Mouse (Mus musculus) hindbrain, embryonic 16.5 days (tissue): Measurements from ENCODE around the gene Syt16. TPM values are rescaled to one million over a fixed set of nuclear protein-coding genes. Genes with fewer than 3 reads are reported as not detected.

ENCODE experiments used
- ATAC-seq: fragments of 200-750 bp; cut with Nextera tagmentation; 2 replicates; pipeline ENCODE4 v1.8.0; 2017; ENCODE audit warnings: moderate TSS enrichment, moderate library complexity
- H3K27ac ChIP-seq: fragments of 300-500 bp; sonication (generic); 2 replicates; pipeline ENCODE4 v1.5.1; 2014; ENCODE audit warnings: low read depth, mild to moderate bottlenecking, control low read depth, low read length, moderate library complexity
- H3K27me3 ChIP-seq: fragments of 300-500 bp; sonication (generic); replicated peaks from 2 replicates; pipeline ENCODE4 v1.6.1; 2014; ENCODE audit warnings: low read length; ENCODE audit not compliant: control insufficient read depth, insufficient read depth
- H3K36me3 ChIP-seq: fragments of 300-500 bp; sonication (generic); 2 replicates; pipeline ENCODE4 v1.6.1; 2014; ENCODE audit warnings: mild to moderate bottlenecking, low read length, moderate library complexity, mixed read lengths; ENCODE audit not compliant: control insufficient read depth, insufficient read depth
- H3K4me1 ChIP-seq: fragments of 300-500 bp; sonication (generic); 2 replicates; pipeline ENCODE4 v1.6.1; 2014; ENCODE audit warnings: low read depth, low read length; ENCODE audit not compliant: control insufficient read depth, insufficient read depth
- H3K4me2 ChIP-seq: fragments of 300-500 bp; sonication (generic); 2 replicates; pipeline ENCODE4 v1.6.1; 2014; ENCODE audit warnings: mild to moderate bottlenecking, low read length, control low read depth, moderate library complexity
- H3K4me3 ChIP-seq: fragments of 300-500 bp; sonication (generic); 2 replicates; pipeline ENCODE4 v1.5.1; 2014; ENCODE audit warnings: mild to moderate bottlenecking, low read length, control low read depth, moderate library complexity
- H3K9ac ChIP-seq: fragments of 300-500 bp; sonication (generic); 2 replicates; pipeline ENCODE4 v1.6.1; 2014; ENCODE audit warnings: low read depth, mild to moderate bottlenecking, control low read depth, low read length, moderate library complexity
- H3K9me3 ChIP-seq: fragments of 300-500 bp; sonication (generic); 2 replicates; pipeline ENCODE4 v1.6.1; 2014; ENCODE audit warnings: mild to moderate bottlenecking, low read length, moderate library complexity; ENCODE audit not compliant: control insufficient read depth
- WGBS: fragments of 180-500 bp; shearing (Covaris S2); extraction: QIAGEN DNeasy Blood & Tissue Kit; methylation state at CpG from one replicate; pipeline ENCODE4 v1.1.7; 2014; 5-methylcytosine and 5-hydroxymethylcytosine counted together
- polyA plus RNA-seq: library from polyadenylated mRNA; unstranded; fragments of >200 nt; fragmentation: Nextera tagmentation; extraction: Ambion mirVana; gene quantifications from 2 replicates; pipeline ENCODE4 v1.2.1, GENCODE M21; 2015

The Syt16 gene
- polyA plus RNA-seq, 1 experiment from 2014 or later = 76.1 TPM

- Histone ChIP-seq H3K36me3 (no peaks in the 10 kb centered on the region), H3K27ac (0 out of 2 replicates have a peak overlapping the region, but pooled peaks have one; percentile 39), H3K4me3 (no peak overlapping the region), H3K9ac (no peak overlapping the region), H3K27me3 (no peaks in the 10 kb centered on the region), H3K9me3 (no peaks in the 10 kb centered on the region), H3K4me1 (peaks cover 9% of the 10 kb centered on the region; the same call in 1 of the 2 replicates), H3K4me2 (no peak overlapping the region)
- 59% methylated on average over 6 of the region's 6 CpGs for WGBS
- no peak for ATAC-seq
Measured at GRCm38 (mm10) chr12:74202431-74203042, 205.1 kb downstream of the Syt16 start.

- no peak overlapping the region for H3K4me3 ChIP-seq
- WGBS = 76% methylated on average over 3 of the region's 3 CpGs
- no peaks in the 10 kb centered on the region for H3K9me3 ChIP-seq
Measured at GRCm38 (mm10) chr12:74212156-74212555, 214.7 kb downstream of the Syt16 start.

GRCm38 (mm10) chr12:74216103-74216728 lies 218.8 kb downstream of the Syt16 start:
- Histone ChIP-seq H3K4me1 (no peaks in the 10 kb centered on the region), H3K27ac (no peak overlapping the region; the same call in 1 of the 2 replicates), H3K4me2 (no peak overlapping the region), H3K9ac (no peak overlapping the region), H3K9me3 (no peaks in the 10 kb centered on the region), H3K27me3 (no peaks in the 10 kb centered on the region), H3K36me3 (no peaks in the 10 kb centered on the region), H3K4me3 (no peak overlapping the region)
- WGBS = 70% methylated on average over 5 of the region's 5 CpGs
- ATAC-seq = no peak

More at GRCm38 (mm10) chr12:74212156-74212555, 214.7 kb downstream of the Syt16 start:
- H3K4me2 ChIP-seq = no peak overlapping the region
- H3K9ac ChIP-seq = no peak overlapping the region
- H3K36me3 ChIP-seq = no peaks in the 10 kb centered on the region
- H3K4me1 ChIP-seq = no peaks in the 10 kb centered on the region
- no peak for ATAC-seq
- H3K27ac ChIP-seq = no peak overlapping the region
- no peaks in the 10 kb centered on the region for H3K27me3 ChIP-seq

- no peak for ATAC-seq
- no peaks in the 10 kb centered on the region for H3K4me1 ChIP-seq
- H3K4me2 ChIP-seq = no peak overlapping the region
- no peaks in the 10 kb centered on the region for H3K27me3 ChIP-seq
- H3K4me3 ChIP-seq = no peak overlapping the region
- no peak overlapping the region for H3K27ac ChIP-seq
- no peaks in the 10 kb centered on the region for H3K9me3 ChIP-seq
- no peak overlapping the region for H3K9ac ChIP-seq
- no peaks in the 10 kb centered on the region for H3K36me3 ChIP-seq
- WGBS = 90% methylated on average over 4 of the region's 4 CpGs
Measured at GRCm38 (mm10) chr12:74219909-74220308, 222.4 kb downstream of the Syt16 start.

DNA sequence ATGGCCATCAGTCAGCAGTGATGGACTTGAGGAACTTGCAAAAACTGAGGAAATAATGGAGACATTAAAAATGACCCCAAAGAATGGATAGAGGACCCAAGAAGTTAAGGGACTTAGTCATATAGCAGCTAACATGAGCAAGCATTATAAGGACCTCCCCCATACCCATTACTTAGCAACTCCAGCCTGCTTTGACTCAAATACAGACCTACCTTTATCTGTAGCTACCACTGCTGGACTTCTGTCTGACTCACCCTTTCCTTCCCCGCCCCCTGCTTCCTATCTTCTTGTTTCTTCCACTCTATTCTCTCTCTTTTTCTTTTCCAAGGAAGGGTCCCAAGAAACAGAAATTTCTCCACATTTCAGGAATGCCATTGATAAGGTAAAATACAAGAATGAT lies 223.2 kb downstream of the Syt16 start:
- Histone ChIP-seq H3K9ac (no peak overlapping the region), H3K9me3 (no peaks in the 10 kb centered on the region), H3K36me3 (no peaks in the 10 kb centered on the region), H3K4me3 (no peak overlapping the region), H3K27me3 (no peaks in the 10 kb centered on the region), H3K27ac (no peak overlapping the region), H3K4me1 (no peaks in the 10 kb centered on the region), H3K4me2 (no peak overlapping the region)
- no peak for ATAC-seq
- WGBS = 86% methylated on average over 1 of the region's 1 CpGs

DNA sequence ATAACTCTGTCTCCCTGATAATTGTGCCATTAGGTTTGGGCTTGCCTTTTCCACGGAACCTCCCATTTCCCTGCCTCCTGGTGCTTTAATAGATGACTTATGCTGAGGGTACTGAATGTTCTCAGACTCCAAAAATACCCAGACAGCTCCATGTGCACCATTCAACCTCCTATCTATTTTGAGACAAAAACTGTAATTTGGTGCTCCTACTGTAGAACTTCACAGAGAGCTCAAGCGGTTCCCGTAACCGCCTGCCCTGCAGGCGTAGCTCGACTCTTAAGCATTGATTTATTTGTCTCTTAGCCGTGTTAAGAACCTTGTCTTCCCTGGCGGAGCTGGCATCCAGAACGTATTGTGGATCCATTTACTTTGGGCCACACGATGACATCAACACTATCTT lies 233.3 kb downstream of the Syt16 start:
- H3K9ac ChIP-seq = no peak overlapping the region
- H3K4me1 ChIP-seq = no peaks in the 10 kb centered on the region
- ATAC-seq = 0 out of 2 replicates have a peak, but pooled peaks have one; percentile 48
- H3K4me3 ChIP-seq = no peak overlapping the region
- 71% methylated on average over 10 of the region's 10 CpGs for WGBS
- H3K9me3 ChIP-seq = no peaks in the 10 kb centered on the region
- H3K27ac ChIP-seq = no peak overlapping the region
- H3K4me2 ChIP-seq = no peak overlapping the region
- H3K27me3 ChIP-seq = no peaks in the 10 kb centered on the region
- H3K36me3 ChIP-seq = no peaks in the 10 kb centered on the region

- Histone ChIP-seq H3K9ac (no peak overlapping the region), H3K27ac (no peak overlapping the region), H3K4me1 (no peaks in the 10 kb centered on the region), H3K27me3 (no peaks in the 10 kb centered on the region), H3K36me3 (no peaks in the 10 kb centered on the region), H3K4me3 (no peak overlapping the region), H3K9me3 (no peaks in the 10 kb centered on the region), H3K4me2 (no peak overlapping the region)
- WGBS = 43% methylated on average over 1 of the region's 1 CpGs
- no peak for ATAC-seq
Measured at GRCm38 (mm10) chr12:74232845-74233244, 235.4 kb downstream of the Syt16 start.

- no peak for ATAC-seq
- no peaks in the 10 kb centered on the region for H3K9me3 ChIP-seq
- no peak overlapping the region for H3K4me2 ChIP-seq
- no peak overlapping the region for H3K4me3 ChIP-seq
- H3K36me3 ChIP-seq = no peaks in the 10 kb centered on the region; the same call in 1 of the 2 replicates
- no peak overlapping the region for H3K27ac ChIP-seq
- 76% methylated on average over 8 of the region's 8 CpGs for WGBS
- H3K9ac ChIP-seq = no peak overlapping the region
- no peaks in the 10 kb centered on the region for H3K27me3 ChIP-seq
- H3K4me1 ChIP-seq = no peaks in the 10 kb centered on the region
Measured at GRCm38 (mm10) chr12:74236191-74236590, 238.7 kb downstream of the Syt16 start.

DNA sequence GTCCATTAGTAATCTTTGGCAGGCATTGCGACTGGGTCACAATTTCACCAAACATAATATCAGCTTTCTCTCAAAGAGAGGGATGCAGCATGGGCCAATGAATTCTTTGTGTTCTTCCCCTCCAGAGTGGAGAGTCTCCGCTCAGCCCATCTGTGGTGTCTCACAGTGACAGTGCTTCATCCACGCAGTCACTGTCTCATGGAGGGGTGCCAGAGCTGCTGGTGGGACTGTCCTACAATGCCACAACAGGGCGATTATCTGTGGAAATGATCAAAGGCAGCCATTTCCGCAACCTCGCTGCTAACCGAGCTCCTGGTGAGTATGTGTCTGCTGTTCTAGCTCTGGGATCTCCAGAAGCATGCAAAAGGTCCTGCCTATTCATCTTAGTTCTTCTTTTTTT lies 240.6 kb downstream of the Syt16 start:
- H3K4me2 ChIP-seq = no peak overlapping the region
- H3K9me3 ChIP-seq = no peaks in the 10 kb centered on the region
- no peaks in the 10 kb centered on the region; the same call in 1 of the 2 replicates for H3K36me3 ChIP-seq
- no peak overlapping the region for H3K9ac ChIP-seq
- ATAC-seq = peak; percentile 82
- H3K27ac ChIP-seq = no peak overlapping the region
- no peak overlapping the region for H3K4me3 ChIP-seq
- no peaks in the 10 kb centered on the region for H3K4me1 ChIP-seq
- H3K27me3 ChIP-seq = no peaks in the 10 kb centered on the region
- WGBS = 62% methylated on average over 7 of the region's 7 CpGs
